Mouse (Mus musculus) ES-Bruce4 (cell line): ENCODE data around the gene Dync1i2. TPM values are rescaled to one million over a fixed set of nuclear protein-coding genes. Genes with fewer than 3 reads are reported as not detected.

Experiments used
- H3K27ac ChIP-seq: 2 replicates; pipeline ENCODE4 v1.5.1; 2012; ENCODE audit warnings: low read length, inconsistent platforms; ENCODE audit not compliant: insufficient read depth
- H3K27me3 ChIP-seq: 2 replicates; pipeline ENCODE4 v1.6.1; 2012; ENCODE audit warnings: mild to moderate bottlenecking, low read length, inconsistent platforms; ENCODE audit not compliant: control insufficient read depth, poor library complexity, insufficient read depth, severe bottlenecking
- H3K36me3 ChIP-seq: 2 replicates; pipeline ENCODE4 v1.6.1; 2012; ENCODE audit warnings: inconsistent platforms, mild to moderate bottlenecking, low read length, moderate library complexity; ENCODE audit not compliant: control insufficient read depth, poor library complexity, insufficient read depth, severe bottlenecking
- H3K4me1 ChIP-seq: one replicate; pipeline ENCODE4 v1.8.1; 2011; ENCODE audit warnings: low read length; ENCODE audit not compliant: control insufficient read depth, insufficient read depth
- H3K4me3 ChIP-seq: 2 replicates; pipeline ENCODE4 v1.5.1; 2011; ENCODE audit warnings: low read depth, mild to moderate bottlenecking, low read length
- H3K9ac ChIP-seq: 2 replicates; pipeline ENCODE4 v1.6.1; 2012; ENCODE audit warnings: low read depth, mild to moderate bottlenecking, inconsistent platforms; ENCODE audit not compliant: poor library complexity, severe bottlenecking
- H3K9me3 ChIP-seq: replicated peaks from 2 replicates; pipeline ENCODE4 v1.6.1; 2012; ENCODE audit warnings: mild to moderate bottlenecking, low read length, inconsistent platforms; ENCODE audit not compliant: control insufficient read depth, poor library complexity, insufficient read depth, severe bottlenecking
- CTCF ChIP-seq: IDR thresholded peaks from one replicate; pipeline ENCODE4 v1.8.1; 2011; ENCODE audit warnings: low read depth, low read length
- EP300 ChIP-seq: IDR thresholded peaks from 2 replicates; pipeline ENCODE4 v1.6.1; 2011; ENCODE audit warnings: low read depth, low read length; ENCODE audit not compliant: insufficient read depth
- POLR2A ChIP-seq: IDR thresholded peaks from one replicate; pipeline ENCODE4 v1.8.1; 2011; ENCODE audit warnings: low read length; ENCODE audit not compliant: insufficient read depth
- polyA plus RNA-seq: library from polyadenylated mRNA; stranded (reverse); fragments of >200 nt; gene quantifications from 2 replicates; pipeline ENCODE4 v1.2.4, GENCODE M21; 2011; ENCODE audit warnings: low read depth; ENCODE audit not compliant: missing spikeins, insufficient read depth, insufficient read length

Dync1i2 gene
- polyA plus RNA-seq, 1 experiment: 140 TPM

GRCm38 (mm10) chr2:71198907-71199306, 12.6 kb upstream of the Dync1i2 start:
- H3K4me1 ChIP-seq: no peaks in the 10 kb centered on the region
- H3K4me3 ChIP-seq: no peak overlapping the region
- H3K9ac ChIP-seq: no peak overlapping the region
- TF ChIP-seq CTCF (no peak), POLR2A (no peak), EP300 (no peak)
- H3K27me3 ChIP-seq: no peaks in the 10 kb centered on the region
- H3K9me3 ChIP-seq: no peaks in the 10 kb centered on the region
- H3K27ac ChIP-seq: no peak overlapping the region
- no peaks in the 10 kb centered on the region for H3K36me3 ChIP-seq

- Histone ChIP-seq H3K36me3 (no peaks in the 10 kb centered on the region), H3K9ac (no peak overlapping the region), H3K27me3 (no peaks in the 10 kb centered on the region), H3K4me1 (no peaks in the 10 kb centered on the region), H3K27ac (no peak overlapping the region), H3K9me3 (no peaks in the 10 kb centered on the region), H3K4me3 (no peak overlapping the region)
- TF ChIP-seq POLR2A (no peak), CTCF (no peak), EP300 (no peak)
Observed at GRCm38 (mm10) chr2:71200485-71200884, 11.0 kb upstream of the Dync1i2 start.

- H3K4me3 ChIP-seq: no peak overlapping the region
- no peak for TF ChIP-seq EP300
- no peak for TF ChIP-seq CTCF
- TF ChIP-seq POLR2A: no peak
- no peaks in the 10 kb centered on the region for H3K9me3 ChIP-seq
- no peak overlapping the region for H3K27ac ChIP-seq
- no peak overlapping the region for H3K9ac ChIP-seq
- no peaks in the 10 kb centered on the region for H3K36me3 ChIP-seq
- no peaks in the 10 kb centered on the region for H3K27me3 ChIP-seq
- H3K4me1 ChIP-seq: no peaks in the 10 kb centered on the region
Observed at GRCm38 (mm10) chr2:71201886-71202285, 9.6 kb upstream of the Dync1i2 start.

- H3K27me3 ChIP-seq: no peaks in the 10 kb centered on the region
- H3K36me3 ChIP-seq: no peaks in the 10 kb centered on the region
- H3K9me3 ChIP-seq: no peaks in the 10 kb centered on the region
- H3K4me1 ChIP-seq: no peaks in the 10 kb centered on the region
- no peak overlapping the region for H3K27ac ChIP-seq
- TF ChIP-seq EP300: no peak
- no peak for TF ChIP-seq POLR2A
- no peak for TF ChIP-seq CTCF
- H3K9ac ChIP-seq: no peak overlapping the region
- H3K4me3 ChIP-seq: no peak overlapping the region
Observed at GRCm38 (mm10) chr2:71203819-71204432, 7.6 kb upstream of the Dync1i2 start.

GRCm38 (mm10) chr2:71209041-71209755, 2.3 kb upstream of the Dync1i2 start:
- H3K9ac ChIP-seq: no peak overlapping the region
- no peak overlapping the region for H3K27ac ChIP-seq
- TF ChIP-seq EP300: no peak
- no peak for TF ChIP-seq POLR2A
- no peak for TF ChIP-seq CTCF
- H3K9me3 ChIP-seq: no peaks in the 10 kb centered on the region
- H3K27me3 ChIP-seq: no peaks in the 10 kb centered on the region; the same call in 1 of the 2 replicates
- no peaks in the 10 kb centered on the region for H3K4me1 ChIP-seq
- H3K36me3 ChIP-seq: no peaks in the 10 kb centered on the region
- H3K4me3 ChIP-seq: no peak overlapping the region

GRCm38 (mm10) chr2:71211096-71211495, 410 bp upstream of the Dync1i2 start:
- no peak overlapping the region for H3K27ac ChIP-seq
- no peaks in the 10 kb centered on the region for H3K9me3 ChIP-seq
- H3K36me3 ChIP-seq: no peaks in the 10 kb centered on the region; the same call in 1 of the 2 replicates
- TF ChIP-seq POLR2A: no peak
- TF ChIP-seq EP300: no peak
- no peak for TF ChIP-seq CTCF
- no peaks in the 10 kb centered on the region for H3K4me1 ChIP-seq
- no peak overlapping the region for H3K4me3 ChIP-seq
- H3K27me3 ChIP-seq: no peaks in the 10 kb centered on the region; the same call in 1 of the 2 replicates
- H3K9ac ChIP-seq: no peak overlapping the region
